Mouse (Mus musculus): ENCODE data around the gene Gm21833. TPM values are rescaled to one million over a fixed set of nuclear protein-coding genes. Genes with fewer than 3 reads are reported as not detected.

Gm21833 gene
- total and polyA plus RNA-seq, 2 experiments from 2014 or later: not detected

DNA sequence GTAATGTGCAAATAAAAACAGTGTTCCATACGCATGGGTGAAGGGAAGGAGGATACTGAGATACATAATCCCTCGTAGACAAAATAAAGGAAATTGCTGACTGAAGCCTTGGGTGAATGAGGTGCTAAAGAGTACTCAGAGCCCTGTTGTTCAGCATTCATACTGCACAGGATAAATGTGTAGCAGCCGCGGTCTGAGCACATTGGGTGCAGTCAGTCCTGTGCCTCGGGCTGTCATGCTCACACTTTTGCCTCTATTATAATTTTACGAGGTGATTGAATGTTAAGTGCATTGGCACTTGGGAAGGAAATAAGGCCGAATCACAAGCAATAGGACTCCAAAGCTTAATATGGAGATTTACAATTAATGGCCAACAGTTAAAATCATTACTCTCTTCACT is 36.4 kb downstream of the Gm21833 start:
- DNase-seq (ENCODE audit: low spot score): no peak
- no peak overlapping the region for H3K9ac ChIP-seq (replicated peaks; ENCODE audit: low read depth, low read length)
- no peaks in the 10 kb centered on the region for H3K36me3 ChIP-seq (replicated peaks; ENCODE audit: control insufficient read depth, insufficient read depth, low read length)
- H3K27ac ChIP-seq (ENCODE audit: low read depth): no peak overlapping the region
- H3K4me1 ChIP-seq (ENCODE audit: control insufficient read depth, insufficient read depth): no peaks in the 10 kb centered on the region
- no peak overlapping the region for H3K4me2 ChIP-seq (ENCODE audit: low read depth, low read length)
- no peak overlapping the region for H3K4me3 ChIP-seq (ENCODE audit: low read depth, low read length)
- WGBS: 85% methylated on average over 7 of the region's 7 CpGs
- H3K27me3 ChIP-seq (ENCODE audit: control insufficient read depth, insufficient read depth, low read length): no peaks in the 10 kb centered on the region
- TF ChIP-seq CTCF (IDR thresholded peaks at IDR 0.05; ENCODE audit: low read depth): no peak
- TF ChIP-seq EP300 (IDR thresholded peaks at IDR 0.05; ENCODE audit: low read depth): no peak
- no peaks in the 10 kb centered on the region for H3K9me3 ChIP-seq (replicated peaks; ENCODE audit: control insufficient read depth, low read length)
- ATAC-seq (ENCODE audit: insufficient read depth, low read depth): no peak
